ENCODE assay signal across 9 mouse cellular contexts in the genomic region with DNA sequence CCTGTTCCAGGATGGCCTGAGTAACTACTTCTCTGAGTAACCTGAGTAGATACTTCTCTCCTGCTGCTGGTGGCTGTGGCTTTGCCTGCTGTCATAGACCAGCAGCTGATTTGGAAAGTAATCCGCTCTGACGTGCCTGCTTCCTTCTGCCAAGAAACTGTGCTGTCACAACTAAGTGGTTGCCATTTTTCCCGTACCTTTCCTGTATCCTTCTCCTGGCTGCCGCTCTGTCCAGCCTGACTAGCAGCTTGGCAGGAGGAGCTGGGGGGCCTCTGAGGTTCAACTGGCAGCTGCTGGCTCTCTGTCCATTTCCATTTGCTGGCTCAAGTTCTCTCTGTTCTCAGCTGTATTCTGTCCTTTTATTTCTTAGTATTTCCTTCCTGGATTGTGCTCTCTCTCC.
DNase-seq lines count a peak whose midpoint lies in the region; ATAC-seq and TF ChIP-seq lines count a peak whose summit lies in the region.
"Had no signal": no experiment of that assay in that cellular context is flagged by ENCODE, and none has a peak within 500 bp of the region (broad histone marks: within the 10 kb centered on the region; RNA-seq: fewer than 3 reads in every experiment).

No protein-coding gene starts in this region.

- peaks cover 6% of the 10 kb centered on the region for H3K4me1 ChIP-seq in heart, adult 2 months (ENCODE audit: control insufficient read depth, insufficient read depth, low read length)
- H3K4me1 ChIP-seq in heart, embryonic 12.5 days (replicated peaks) = peaks cover 12% of the 10 kb centered on the region; the same call in 1 of the 2 replicates
- H3K4me1 ChIP-seq in lung, adult 2 months (ENCODE audit: control insufficient read depth, insufficient read depth, low read length) = no peaks in the 10 kb centered on the region; the same call in 1 of the 2 replicates

- H3K27ac ChIP-seq in heart, adult 2 months = peak overlapping the region; percentile 79
- no peak overlapping the region for H3K27ac ChIP-seq in heart, embryonic 12.5 days (ENCODE audit: poor library complexity, severe bottlenecking)
- H3K27ac ChIP-seq: embryonic facial prominence, embryonic 12.5 days had no signal

- 0 out of 2 replicates have a peak, but pooled peaks have one; percentile 21 for TF ChIP-seq POLR2A in heart, adult 2 months (IDR thresholded peaks at IDR 0.05; ENCODE audit: insufficient read depth, low read depth, low read length)
- no peak for TF ChIP-seq POLR2A in lung, adult 2 months (IDR thresholded peaks at IDR 0.05; ENCODE audit: borderline replicate concordance, extremely low read depth, low read depth, low read length)

- peak; percentile 76 for TF ChIP-seq EP300 in heart, adult 2 months (IDR thresholded peaks at IDR 0.05; ENCODE audit: insufficient read depth, low read depth, low read length)

- 34% methylated on average over 4 of the region's 4 CpGs for WGBS in heart, adult 2 months
- WGBS in heart, embryonic 12.5 days = 63% methylated on average over 4 of the region's 4 CpGs
- 59% methylated on average over 4 of the region's 4 CpGs for WGBS in lung, adult 2 months

- intact Hi-C loops in heart, adult 2 months (cut with DNase I) = loop anchor here (5.0 kb wide), 2 partner anchors 36 to 114 kb away; a partner anchor contains a TSS

- DNase-seq in heart, adult 2 months = peak; percentile 73 to 84
- peak; percentile 58 for DNase-seq in Muller cell, postnatal 12 days (ENCODE audit: inconsistent ontology term)
- peak; percentile 89 for DNase-seq in cerebellum, adult 9-11 months
- peak; percentile 83 to 86 for DNase-seq in heart, adult 9 months (ENCODE audit: low spot score in 2 of 2)
- peak; percentile 34 for DNase-seq in lung, adult 2 months
- no peak for DNase-seq in thymus, postnatal 10 days (ENCODE audit: low spot score in 2 of 2)

- H3K9me3 ChIP-seq in heart, embryonic 12.5 days (replicated peaks) = no peaks in the 10 kb centered on the region
- H3K9me3 ChIP-seq: embryonic facial prominence, embryonic 12.5 days had no signal

- peaks cover 37% of the 10 kb centered on the region for H3K36me3 ChIP-seq in heart, adult 2 months (ENCODE audit: control insufficient read depth, insufficient read depth, low read length)
- H3K36me3 ChIP-seq in heart, embryonic 12.5 days = peaks cover 15% of the 10 kb centered on the region; the same call in 1 of the 2 replicates

- H3K9ac ChIP-seq in heart, adult 2 months (ENCODE audit: low read depth, low read length) = peak overlapping the region; percentile 14; the same call in 1 of the 2 replicates
- H3K9ac ChIP-seq in heart, embryonic 12.5 days = no peak overlapping the region
- H3K9ac ChIP-seq: embryonic facial prominence, embryonic 12.5 days had no signal

- ATAC-seq in heart, embryonic 12.5 days (ENCODE audit: insufficient number of reproducible peaks, low FRiP score) = no peak
- ATAC-seq in monocyte, adult 5-6 weeks (replicated peaks; ENCODE audit: insufficient number of reproducible peaks, low FRiP score, low TSS enrichment, poor library complexity, severe bottlenecking) = no peak

- H3K4me3 ChIP-seq in heart, adult 2 months = peak overlapping the region; percentile 13; the same call in 1 of the 2 replicates
- no peak overlapping the region for H3K4me3 ChIP-seq in heart, embryonic 12.5 days
- no peak overlapping the region for H3K4me3 ChIP-seq in lung, adult 2 months (replicated peaks; ENCODE audit: extremely low read depth, low read depth, low read length)
- H3K4me3 ChIP-seq: embryonic facial prominence, embryonic 12.5 days had no signal

- H3K27me3 ChIP-seq in heart, adult 2 months (ENCODE audit: control insufficient read depth, insufficient read depth, low read length) = no peaks in the 10 kb centered on the region
- no peaks in the 10 kb centered on the region for H3K27me3 ChIP-seq in heart, embryonic 12.5 days (replicated peaks)
- H3K27me3 ChIP-seq: embryonic facial prominence, embryonic 12.5 days had no signal

- no peaks in the 10 kb centered on the region for H3K79me2 ChIP-seq in heart, adult 2 months (replicated peaks; ENCODE audit: control insufficient read depth, insufficient read depth, low read length)

- no peak for TF ChIP-seq CTCF in heart, adult 2 months (IDR thresholded peaks at IDR 0.05)
- TF ChIP-seq CTCF in lung, adult 2 months (IDR thresholded peaks at IDR 0.05; ENCODE audit: insufficient read depth, low read length) = no peak

- no peak overlapping the region for H3K4me2 ChIP-seq in heart, embryonic 12.5 days
- H3K4me2 ChIP-seq: embryonic facial prominence, embryonic 12.5 days had no signal

Comparison
In these comparisons a context has a peak if more than half of its experiments do, and no peak if none do; other contexts are left out.
1. DNase-seq: peak in heart, adult 2 months (2 of 2), Muller cell, postnatal 12 days (single experiment), cerebellum, adult 9-11 months (single experiment), heart, adult 9 months (2 of 2) and lung, adult 2 months (single experiment); none in thymus, postnatal 10 days (0 of 2).